Mouse (Mus musculus) small intestine, adult 2 months (tissue): ENCODE measurements around the gene Suds3. TPM values are rescaled to one million over a fixed set of nuclear protein-coding genes. Genes with fewer than 3 reads are reported as not detected.
A peak's percentile ranks its signal among the peaks of the same experiment; 100 is the strongest.

Source experiments
- H3K27ac ChIP-seq: fragments of 200-500 bp; 2 replicates; pipeline ENCODE4 v1.5.1; 2012; ENCODE audit warnings: low read depth, low read length, control low read depth, inconsistent platforms; ENCODE audit not compliant: insufficient read depth
- H3K27me3 ChIP-seq: fragments of 200-500 bp; 2 replicates; pipeline ENCODE4 v1.6.1; 2012; ENCODE audit warnings: mild to moderate bottlenecking, moderate library complexity, low read length, inconsistent platforms; ENCODE audit not compliant: control insufficient read depth, insufficient read depth
- H3K36me3 ChIP-seq: fragments of 200-500 bp; 2 replicates; pipeline ENCODE4 v1.6.1; 2012; ENCODE audit warnings: mild to moderate bottlenecking, low read length, control low read depth, inconsistent platforms; ENCODE audit not compliant: control insufficient read depth, insufficient read depth
- H3K4me1 ChIP-seq: fragments of 200-500 bp; 2 replicates; pipeline ENCODE4 v1.6.1; 2012; ENCODE audit warnings: low read length, inconsistent platforms, mixed read lengths; ENCODE audit not compliant: control insufficient read depth, insufficient read depth, insufficient read length
- H3K4me3 ChIP-seq: fragments of 200-500 bp; 2 replicates; pipeline ENCODE4 v1.5.1; 2012; ENCODE audit warnings: low read depth, mild to moderate bottlenecking, control low read depth, inconsistent platforms, low read length, moderate library complexity
- CTCF ChIP-seq: fragments of 200-500 bp; IDR thresholded peaks from 2 replicates; pipeline ENCODE4 v1.5.1; 2012; ENCODE audit warnings: low read depth, mild to moderate bottlenecking, control low read depth, inconsistent platforms, low read length, moderate library complexity, mixed read lengths; ENCODE audit not compliant: insufficient replicate concordance, insufficient read length; ENCODE audit errors: extremely low read depth
- POLR2A ChIP-seq: fragments of 200-500 bp; IDR thresholded peaks from 2 replicates; pipeline ENCODE4 v1.6.1; 2012; ENCODE audit warnings: low read depth, mild to moderate bottlenecking, control low read depth, inconsistent platforms, low read length, moderate library complexity
- WGBS: fragments of 180-500 bp; shearing (Covaris S2); methylation state at CpG from one replicate; pipeline ENCODE4 v1.1.7; 2018; 5-methylcytosine and 5-hydroxymethylcytosine counted together
- polyA plus RNA-seq: library from polyadenylated mRNA; depleted of rRNA; stranded (reverse); fragments of >200 nt; gene quantifications from 2 replicates; pipeline ENCODE4 v1.2.3, GENCODE M21; 2012; rRNA removed

The Suds3 gene
- polyA plus RNA-seq, result 51.1 and 114 TPM in 2 replicates

DNA sequence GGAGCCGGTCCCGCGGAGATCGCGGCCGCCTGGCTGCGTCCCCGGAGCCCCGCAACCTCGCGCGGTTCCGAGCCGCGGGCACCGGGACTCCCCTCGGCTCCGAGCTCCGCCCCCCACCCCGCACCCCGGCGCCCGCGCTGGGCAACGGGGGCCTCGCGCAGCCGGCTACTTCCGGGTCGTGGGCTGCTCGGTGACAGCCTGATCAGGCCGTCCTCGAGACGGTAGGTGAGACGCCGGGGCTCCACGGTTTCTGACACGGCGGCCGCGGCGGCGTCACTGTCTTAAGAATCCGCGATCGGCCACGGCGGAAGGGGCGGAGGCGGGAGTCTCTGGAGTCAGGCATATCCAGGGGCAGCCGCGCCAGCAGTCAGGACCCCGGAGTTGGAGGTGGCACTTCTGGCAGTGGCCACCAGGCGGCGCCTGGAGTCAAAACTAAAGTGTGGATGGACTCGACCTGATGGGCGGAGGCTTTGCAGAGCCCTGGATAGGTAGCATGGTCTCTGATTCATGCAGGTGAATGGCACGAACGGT is at the start of gene Suds3:
TSS of gene Suds3 (minus strand) at position 278 of the 531 bp plus-strand sequence.
- TF ChIP-seq CTCF (peak; percentile 95), POLR2A (peak; percentile 42)
- Histone ChIP-seq H3K36me3 (peaks cover 20% of the 10 kb centered on the region), H3K27me3 (no peaks in the 10 kb centered on the region), H3K4me1 (peaks cover 4% of the 10 kb centered on the region; the same call in 1 of the 2 replicates), H3K4me3 (peak within 1 kb of the TSS; percentile 86), H3K27ac (peak within 1 kb of the TSS; percentile 86)
- 2% methylated on average over 59 of the region's 59 CpGs for WGBS

DNA sequence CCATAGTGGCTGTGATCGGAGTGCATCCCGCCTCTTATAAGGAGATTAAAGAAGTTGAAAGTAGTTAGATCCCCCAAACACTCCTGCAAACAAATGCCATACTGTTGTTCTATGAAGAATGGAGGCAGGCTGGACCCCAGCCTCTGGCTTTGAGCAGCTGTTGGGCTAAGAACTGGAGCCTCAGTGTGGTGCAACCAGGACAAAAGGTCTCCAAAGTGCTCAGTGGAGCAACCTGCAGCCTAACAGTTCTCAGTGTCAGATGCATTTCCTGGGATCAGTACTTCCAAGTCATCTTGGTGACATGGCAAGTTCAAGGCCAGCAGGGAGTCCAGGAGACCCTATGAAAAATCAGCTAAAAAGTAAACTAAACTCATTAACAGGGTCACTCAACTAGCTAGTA is 49.0 kb upstream of the Suds3 start:
- Histone ChIP-seq H3K27ac (no peak overlapping the region), H3K27me3 (no peaks in the 10 kb centered on the region), H3K4me3 (no peak overlapping the region), H3K36me3 (peaks cover 5% of the 10 kb centered on the region; the same call in 1 of the 2 replicates), H3K4me1 (peaks cover 18% of the 10 kb centered on the region)
- WGBS, result 89% methylated on average over 2 of the region's 2 CpGs
- TF ChIP-seq POLR2A (no peak), CTCF (no peak)

DNA sequence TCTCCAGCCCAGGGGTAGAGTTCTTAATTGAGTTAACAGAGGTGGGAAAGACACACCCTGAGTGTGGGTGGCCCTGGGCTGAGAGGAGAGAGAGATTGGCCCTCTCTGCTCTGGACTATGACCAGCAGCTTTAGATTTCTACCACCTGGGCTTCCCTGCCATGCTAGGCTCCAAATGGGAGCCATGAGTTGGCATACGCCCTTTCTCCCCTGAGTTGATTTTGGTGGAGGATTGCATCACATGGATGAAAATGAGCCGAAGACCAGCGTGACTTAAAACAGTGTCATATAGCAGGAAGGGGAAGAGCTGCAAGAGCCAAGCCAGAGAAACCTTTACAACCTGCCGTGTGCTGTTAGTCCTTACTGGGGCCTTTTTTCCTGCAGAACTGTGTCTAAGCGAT is 48.6 kb upstream of the Suds3 start:
- no peak overlapping the region for H3K4me3 ChIP-seq
- H3K27ac ChIP-seq, result no peak overlapping the region
- H3K27me3 ChIP-seq, result no peaks in the 10 kb centered on the region
- 40% methylated on average over 5 of the region's 5 CpGs for WGBS
- H3K4me1 ChIP-seq, result peaks cover 18% of the 10 kb centered on the region
- H3K36me3 ChIP-seq, result peaks cover 5% of the 10 kb centered on the region; the same call in 1 of the 2 replicates
- TF ChIP-seq CTCF (no peak), POLR2A (no peak)

- Histone ChIP-seq H3K4me1 (peaks cover 25% of the 10 kb centered on the region), H3K4me3 (no peak overlapping the region)
- 76% methylated on average over 13 of the region's 13 CpGs for WGBS
Measured at GRCm38 (mm10) chr5:117163790-117164189, 47.9 kb upstream of the Suds3 start.

GRCm38 (mm10) chr5:117160499-117160898 is 44.6 kb upstream of the Suds3 start:
- WGBS, result 15% methylated on average over 10 of the region's 10 CpGs
- Histone ChIP-seq H3K4me3 (no peak overlapping the region; the same call in 1 of the 2 replicates), H3K27me3 (no peaks in the 10 kb centered on the region), H3K4me1 (peaks cover 33% of the 10 kb centered on the region), H3K27ac (peak overlapping the region; percentile 91), H3K36me3 (peaks cover 10% of the 10 kb centered on the region)
- TF ChIP-seq CTCF (no peak), POLR2A (no peak)

More at GRCm38 (mm10) chr5:117163790-117164189, 47.9 kb upstream of the Suds3 start:
- H3K27me3 ChIP-seq, result no peaks in the 10 kb centered on the region
- TF ChIP-seq POLR2A (no peak), CTCF (no peak)
- H3K36me3 ChIP-seq, result peaks cover 5% of the 10 kb centered on the region
- H3K27ac ChIP-seq, result no peak overlapping the region

DNA sequence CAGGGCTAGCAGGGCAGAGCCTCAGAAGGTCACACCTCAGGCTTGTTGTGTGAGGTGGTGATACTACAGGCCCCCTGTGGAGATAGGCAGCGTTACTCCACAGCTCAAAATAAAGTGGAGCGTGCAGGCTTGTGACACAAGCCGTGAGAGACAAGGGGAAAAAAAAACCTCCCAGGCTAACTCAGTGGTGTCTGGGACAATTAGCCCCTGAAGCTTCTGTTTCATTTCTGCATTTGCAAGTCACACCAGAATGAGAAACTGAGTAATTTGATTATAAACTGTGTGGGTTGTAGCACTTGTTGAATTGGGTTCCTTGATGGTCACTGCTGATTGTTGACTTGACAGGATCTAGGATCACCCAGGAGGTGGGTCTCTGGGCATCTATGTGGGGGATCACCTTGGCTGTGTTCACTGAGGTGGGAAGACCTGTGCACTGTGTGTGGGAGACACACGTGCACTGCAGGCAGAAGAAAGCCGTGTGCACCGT is 43.9 kb upstream of the Suds3 start:
- Histone ChIP-seq H3K27me3 (no peaks in the 10 kb centered on the region), H3K4me1 (peaks cover 33% of the 10 kb centered on the region), H3K4me3 (no peak overlapping the region), H3K27ac (peak overlapping the region; percentile 91), H3K36me3 (peaks cover 10% of the 10 kb centered on the region)
- TF ChIP-seq CTCF (no peak), POLR2A (no peak)
- WGBS, result 28% methylated on average over 6 of the region's 6 CpGs

- no peaks in the 10 kb centered on the region for H3K27me3 ChIP-seq
- WGBS, result 26% methylated on average over 8 of the region's 8 CpGs
- peak overlapping the region; percentile 91 for H3K27ac ChIP-seq
- TF ChIP-seq CTCF (no peak), POLR2A (no peak)
- H3K4me1 ChIP-seq, result peaks cover 33% of the 10 kb centered on the region
- no peak overlapping the region for H3K4me3 ChIP-seq
- H3K36me3 ChIP-seq, result peaks cover 9% of the 10 kb centered on the region
Measured at GRCm38 (mm10) chr5:117159326-117159725, 43.4 kb upstream of the Suds3 start.
